Mouse (Mus musculus): ENCODE measurements at regions not wholly inside any gene's neighbourhood (a gene's known extent, or its start where the extent isn't known, plus 50 kb on each side); places are given as distances from the start of the nearest gene placed in this dataset.

DNA sequence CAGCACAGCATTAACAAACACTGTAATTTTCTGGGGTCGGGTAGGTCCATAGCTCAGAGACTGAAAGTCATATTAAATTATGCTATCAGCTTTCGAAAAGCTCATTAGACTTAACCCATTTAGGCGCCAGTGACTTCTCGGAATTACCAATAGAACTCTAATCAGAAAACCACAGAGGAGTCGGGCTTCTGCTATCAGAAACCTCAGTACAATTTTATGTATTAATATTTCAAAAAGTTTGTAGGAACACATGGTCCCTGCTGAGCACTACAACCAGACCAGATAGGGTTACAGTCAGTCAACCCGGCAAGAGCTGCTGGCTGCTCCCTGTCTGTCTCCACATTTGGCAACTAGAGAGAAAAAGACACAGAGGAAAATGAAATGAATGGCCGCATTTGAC, 647.3 kb upstream of the Pabpc4l start:
- no peak for TF ChIP-seq GATA4 (IDR thresholded peaks at IDR 0.05; ENCODE audit: insufficient replicate concordance, low read length)

DNA sequence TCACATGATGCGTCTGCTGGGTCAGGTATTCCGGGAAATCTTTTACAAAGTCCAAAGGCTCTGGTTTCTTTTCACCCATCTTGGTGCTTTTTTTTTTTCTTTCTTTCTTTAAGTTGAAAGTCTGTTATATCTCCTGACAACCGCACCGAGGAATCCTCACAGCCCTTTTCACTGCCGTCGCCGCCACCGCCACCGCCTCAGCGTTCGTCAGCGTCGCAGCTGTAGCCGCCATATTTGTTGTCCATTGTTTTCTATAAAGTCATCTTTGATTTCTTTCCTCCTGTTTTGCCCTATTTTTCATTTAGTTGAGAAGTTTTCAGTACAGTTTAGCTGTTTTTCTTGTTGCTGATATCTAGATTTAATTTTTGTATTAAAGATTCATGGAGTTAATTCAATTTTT, 603.5 kb upstream of the Pabpc4l start:
- TF ChIP-seq GATA4 (IDR thresholded peaks at IDR 0.05; ENCODE audit: insufficient replicate concordance, low read length) = no peak

DNA sequence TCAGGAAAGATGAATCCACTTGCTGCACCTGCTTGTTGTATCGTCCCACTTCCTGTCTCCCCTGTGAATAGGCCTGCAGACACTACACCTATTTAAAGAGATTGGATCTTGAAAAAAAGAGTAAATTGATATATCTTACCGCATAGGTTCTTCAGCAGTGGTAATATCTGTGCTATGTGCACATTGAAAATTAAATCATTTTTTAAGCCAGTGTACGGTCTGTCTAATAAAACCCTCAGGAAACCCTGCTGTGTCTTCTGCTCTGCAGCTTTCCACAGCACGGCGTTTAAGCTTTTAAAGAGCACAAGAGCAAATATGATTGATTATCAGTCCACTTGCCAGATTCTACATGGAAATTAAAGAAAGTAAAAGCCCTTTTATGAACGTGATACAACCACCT, 577.7 kb upstream of the Pabpc4l start:
- TF ChIP-seq GATA4 (IDR thresholded peaks at IDR 0.05; ENCODE audit: insufficient replicate concordance, low read length) = no peak

DNA sequence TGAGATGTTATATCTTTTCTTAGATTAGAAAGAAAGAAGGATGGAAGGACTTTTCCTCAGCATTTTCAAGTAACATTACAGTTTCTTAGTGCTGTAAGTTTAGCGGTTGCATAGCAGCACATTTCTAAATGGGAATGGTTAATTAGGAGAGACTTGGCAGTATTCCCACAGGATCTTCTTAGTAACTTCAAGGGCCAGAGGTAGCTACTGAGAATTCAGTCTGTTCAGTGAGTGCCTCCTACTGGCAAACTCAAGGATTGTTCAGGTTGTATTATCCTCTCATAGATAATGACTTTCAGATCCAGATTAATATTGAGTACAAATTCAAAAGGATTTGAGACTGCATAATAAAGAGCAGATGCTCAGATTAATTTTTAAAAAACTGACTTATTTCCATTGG, 571.3 kb upstream of the Pabpc4l start:
- no peak for TF ChIP-seq GATA4 (IDR thresholded peaks at IDR 0.05; ENCODE audit: insufficient replicate concordance, low read length)

DNA sequence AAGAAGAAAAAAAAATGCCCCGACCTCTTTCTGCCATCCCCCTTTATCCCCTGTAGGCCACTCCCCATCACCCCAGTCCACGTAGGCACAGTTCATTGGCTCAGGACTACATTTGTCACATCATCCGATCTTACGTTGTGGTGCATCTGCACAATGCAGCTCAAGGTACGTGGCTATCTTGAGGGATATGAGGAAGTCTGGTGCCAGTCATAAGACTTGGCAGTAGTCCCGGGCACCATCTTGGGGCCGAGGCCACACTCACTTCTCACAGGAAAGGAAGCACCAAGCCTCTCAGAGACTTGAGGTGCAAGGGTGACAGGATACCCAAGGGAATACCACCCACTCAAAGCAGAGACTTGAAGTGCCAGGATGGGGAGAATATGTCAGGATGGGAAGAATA, 570.5 kb upstream of the Pabpc4l start:
- no peak for TF ChIP-seq GATA4 (IDR thresholded peaks at IDR 0.05; ENCODE audit: insufficient replicate concordance, low read length)

DNA sequence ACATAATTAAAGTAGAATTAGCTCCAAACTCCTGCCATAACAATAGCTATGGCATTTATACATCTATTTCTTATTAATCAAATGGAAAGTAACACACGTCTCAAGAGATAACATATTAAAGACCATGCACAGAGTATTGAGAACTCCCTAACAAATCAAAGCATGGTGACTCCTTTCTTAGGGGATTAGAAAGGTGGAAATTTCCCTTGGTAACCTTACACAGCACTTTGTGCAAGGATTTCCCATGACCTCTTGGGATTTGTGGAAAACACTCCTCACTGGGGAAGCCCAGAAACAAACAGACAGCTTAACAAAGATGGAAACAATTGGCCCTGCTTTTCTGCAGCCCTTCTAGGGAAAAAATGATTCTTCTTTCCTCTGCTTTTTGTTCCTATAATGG, 562.4 kb upstream of the Pabpc4l start:
- no peak for TF ChIP-seq GATA4 (IDR thresholded peaks at IDR 0.05; ENCODE audit: insufficient replicate concordance, low read length)

DNA sequence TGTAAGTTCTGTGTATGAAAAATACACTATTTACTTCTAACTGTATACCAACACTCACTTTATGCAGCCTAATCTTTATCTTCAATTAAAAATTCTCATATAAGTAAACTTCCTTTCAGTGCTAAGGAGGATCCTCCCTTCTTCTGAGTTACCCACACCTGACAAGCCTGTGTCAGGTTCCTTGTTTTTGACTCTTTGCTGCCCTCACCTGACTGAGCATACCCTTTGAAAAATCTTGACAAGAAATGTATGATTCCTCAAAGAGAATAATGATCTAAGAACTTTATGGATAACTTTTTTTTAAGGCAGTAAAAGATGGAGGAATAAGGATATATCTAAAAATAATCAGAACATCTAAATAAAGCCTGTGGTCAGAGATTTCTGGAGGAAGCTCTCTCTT, 550.9 kb upstream of the Pabpc4l start:
- no peak for TF ChIP-seq GATA4 (IDR thresholded peaks at IDR 0.05; ENCODE audit: insufficient replicate concordance, low read length)

DNA sequence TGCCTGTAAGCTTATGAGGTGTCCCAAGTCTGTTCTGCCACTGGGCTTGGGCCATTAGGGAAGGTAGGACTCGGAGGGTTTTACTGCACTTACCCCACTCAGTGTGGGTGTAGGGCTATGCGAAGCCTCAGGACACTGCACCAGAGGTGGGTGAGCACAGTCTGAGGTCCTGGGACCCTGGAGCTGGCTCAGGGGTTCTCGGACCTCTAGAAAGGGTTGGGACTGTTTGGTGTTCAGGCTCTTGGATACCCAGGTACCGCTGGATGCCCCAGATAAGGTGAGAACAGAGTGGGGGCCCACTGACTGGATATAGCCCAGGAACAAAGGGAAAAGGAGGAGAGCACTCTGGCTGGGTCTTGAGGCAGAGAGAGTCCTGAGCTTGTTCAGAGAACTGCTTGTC, 522.7 kb upstream of the Pabpc4l start:
- no peak for TF ChIP-seq GATA4 (IDR thresholded peaks at IDR 0.05; ENCODE audit: insufficient replicate concordance, low read length)

DNA sequence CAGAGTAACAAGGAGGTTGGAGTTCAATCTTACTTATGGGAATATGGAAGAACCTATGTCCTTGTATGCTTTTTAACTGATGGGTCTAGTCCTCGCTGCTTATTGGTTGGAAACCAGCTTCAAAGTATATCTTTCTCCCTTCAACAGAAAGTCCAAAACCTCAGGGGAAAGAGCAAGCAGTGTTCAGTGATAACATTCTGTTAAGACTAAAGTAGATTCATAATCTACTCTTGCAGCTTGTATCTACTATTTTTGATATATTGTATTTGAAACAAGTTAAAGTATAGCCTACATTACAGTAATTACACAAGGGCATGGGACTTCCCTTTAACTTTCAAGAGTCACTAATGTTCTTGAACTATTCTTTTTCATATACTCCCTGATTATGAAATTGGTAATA, 522.0 kb upstream of the Pabpc4l start:
- no peak for TF ChIP-seq GATA4 (IDR thresholded peaks at IDR 0.05; ENCODE audit: insufficient replicate concordance, low read length)

DNA sequence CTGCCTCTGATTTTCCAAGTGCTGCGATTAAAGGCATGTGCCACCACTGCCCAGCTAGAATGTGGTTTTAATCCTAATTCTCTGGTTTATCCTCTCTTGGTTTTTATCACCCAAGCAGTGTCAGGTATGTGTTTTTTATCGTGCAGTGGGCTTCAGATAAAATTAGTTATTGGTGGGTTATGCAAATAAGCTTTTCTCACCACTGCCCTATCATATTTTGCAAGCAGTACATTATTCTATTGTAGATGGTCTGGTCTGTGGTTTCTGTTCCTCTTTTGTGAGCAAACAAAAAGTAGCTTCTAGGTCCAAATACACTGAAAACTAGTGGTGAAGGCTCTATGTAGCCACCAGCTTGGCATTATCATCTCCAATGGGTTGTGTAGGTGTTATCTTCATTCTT, 503.4 kb upstream of the Pabpc4l start:
- no peak for TF ChIP-seq GATA4 (IDR thresholded peaks at IDR 0.05; ENCODE audit: insufficient replicate concordance, low read length)

DNA sequence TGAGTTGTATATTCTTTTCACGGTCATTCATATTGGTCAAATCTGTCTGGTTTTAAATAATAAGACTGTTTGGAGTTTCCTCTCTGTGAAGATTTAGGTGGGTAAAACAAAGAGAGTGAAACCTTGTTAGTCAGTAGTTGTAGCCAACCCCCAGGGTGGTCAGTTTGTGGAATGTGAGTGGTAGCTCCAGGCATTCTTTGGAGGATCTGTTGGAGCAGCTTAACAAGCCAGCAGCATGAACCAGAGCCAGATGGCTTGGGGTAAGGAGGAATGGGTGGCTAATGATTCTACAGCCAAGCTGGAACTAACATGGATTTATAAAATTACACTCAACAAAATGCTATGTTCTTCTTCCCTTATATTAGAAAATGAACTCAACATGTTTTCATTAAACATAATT, 489.7 kb upstream of the Pabpc4l start:
- TF ChIP-seq GATA4 (IDR thresholded peaks at IDR 0.05; ENCODE audit: insufficient replicate concordance, low read length) = no peak

DNA sequence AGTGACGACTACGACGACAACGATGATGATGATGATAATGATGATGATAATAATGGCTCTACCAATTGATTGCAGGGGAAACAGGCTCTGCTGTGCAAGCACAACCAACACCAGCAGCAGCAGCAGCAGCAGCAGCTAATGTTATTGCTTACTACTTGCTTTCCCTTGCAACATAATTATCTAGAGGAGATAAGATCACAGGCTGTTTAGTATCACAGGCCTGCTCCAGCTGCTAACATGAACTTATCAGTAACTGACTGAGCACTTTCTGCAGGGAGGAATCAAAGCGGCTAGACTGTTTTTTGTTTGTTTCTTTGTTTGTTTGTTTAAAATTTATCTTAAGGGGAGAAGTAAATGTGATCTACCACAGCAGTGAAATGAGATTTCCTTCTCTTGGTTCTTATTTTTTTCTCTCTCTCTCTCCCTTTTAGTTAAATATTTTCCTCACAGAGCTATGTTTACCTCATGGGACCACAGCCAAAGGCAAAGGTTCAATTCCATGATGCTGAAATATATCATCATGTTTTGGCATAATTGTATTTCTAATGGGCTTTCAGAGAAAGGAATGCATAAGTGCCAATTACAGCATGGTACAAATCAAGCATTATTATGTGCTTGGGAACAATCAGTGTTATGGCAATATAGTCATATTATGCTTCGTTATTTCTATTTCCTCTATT, 443.2 kb upstream of the Pabpc4l start:
- TF ChIP-seq GATA4 (IDR thresholded peaks at IDR 0.05; ENCODE audit: insufficient replicate concordance, low read length) = peak; percentile 85

DNA sequence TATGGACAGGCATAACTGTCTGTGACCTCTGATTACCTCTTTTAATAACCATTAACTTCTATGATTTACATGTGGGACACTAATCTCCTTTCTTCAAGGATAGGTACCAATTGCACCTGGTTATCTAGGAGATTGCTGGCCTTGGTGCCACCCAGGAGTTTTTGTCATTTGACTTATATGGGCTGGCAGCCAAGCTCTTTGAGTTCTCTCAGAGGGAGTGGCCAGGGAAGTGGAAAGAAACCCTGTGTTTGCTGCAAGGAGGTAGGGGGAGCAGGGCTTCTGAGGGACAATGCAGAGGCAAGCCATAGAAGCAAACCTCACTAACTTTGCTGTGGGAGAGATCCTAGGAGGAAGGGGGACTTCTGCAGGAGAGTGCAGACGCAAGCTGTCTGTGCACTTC, 427.8 kb upstream of the Pabpc4l start:
- TF ChIP-seq GATA4 (IDR thresholded peaks at IDR 0.05; ENCODE audit: insufficient replicate concordance, low read length) = no peak

DNA sequence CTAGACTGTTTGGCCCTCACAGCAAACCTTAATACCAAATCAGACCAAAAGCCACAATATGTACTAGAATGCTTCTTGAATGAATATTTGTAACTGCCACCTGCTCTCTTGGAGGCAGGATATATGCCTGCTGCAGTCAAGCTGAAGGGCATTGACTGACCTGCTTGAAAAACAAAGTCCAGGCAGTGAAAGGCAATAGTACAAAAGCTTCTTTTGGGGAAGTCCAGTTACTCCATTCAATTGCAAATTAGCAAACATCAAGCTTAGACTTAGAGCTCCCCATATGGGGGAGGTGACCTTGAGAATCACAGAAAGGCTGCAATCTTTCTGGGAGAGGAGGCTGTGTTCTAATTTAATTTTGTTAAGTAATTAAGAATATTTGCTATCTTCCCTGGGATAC, 422.9 kb upstream of the Pabpc4l start:
- TF ChIP-seq GATA4 (IDR thresholded peaks at IDR 0.05; ENCODE audit: insufficient replicate concordance, low read length) = no peak

DNA sequence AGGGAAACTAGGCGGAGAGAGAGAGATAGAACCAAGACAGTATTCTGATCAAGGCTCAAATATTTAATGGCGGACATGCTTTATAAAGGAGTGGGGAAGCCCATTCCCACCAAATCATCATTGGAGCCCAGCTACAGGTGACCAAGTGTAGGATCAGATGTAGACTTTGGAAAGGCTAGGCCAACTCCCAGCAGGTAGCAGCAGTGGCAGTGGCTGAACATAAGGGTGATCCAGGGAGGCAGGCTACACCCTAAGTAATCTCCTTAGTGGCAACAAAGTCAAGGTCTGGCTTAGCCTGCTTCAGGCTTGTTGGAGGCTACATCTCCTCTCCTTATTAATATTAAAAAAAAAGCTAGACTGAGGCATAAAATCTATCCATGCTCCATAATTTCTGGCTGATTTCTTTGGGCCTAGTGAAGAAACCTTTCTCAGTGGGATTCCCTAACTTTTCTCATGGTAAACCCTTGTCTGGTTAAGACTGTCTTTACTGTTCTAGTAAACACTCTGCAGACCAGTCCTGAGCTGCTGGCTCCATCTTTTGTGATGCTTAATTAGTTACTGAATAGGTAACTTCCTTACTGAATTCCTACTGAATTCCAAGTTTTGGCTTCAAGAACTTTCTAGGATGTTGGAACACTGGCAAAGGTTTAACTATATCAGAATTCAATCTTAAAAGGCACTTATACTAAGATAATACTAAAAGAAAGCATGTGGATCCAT, 421.7 kb upstream of the Pabpc4l start:
- TF ChIP-seq GATA4 (IDR thresholded peaks at IDR 0.05; ENCODE audit: insufficient replicate concordance, low read length) = no peak

DNA sequence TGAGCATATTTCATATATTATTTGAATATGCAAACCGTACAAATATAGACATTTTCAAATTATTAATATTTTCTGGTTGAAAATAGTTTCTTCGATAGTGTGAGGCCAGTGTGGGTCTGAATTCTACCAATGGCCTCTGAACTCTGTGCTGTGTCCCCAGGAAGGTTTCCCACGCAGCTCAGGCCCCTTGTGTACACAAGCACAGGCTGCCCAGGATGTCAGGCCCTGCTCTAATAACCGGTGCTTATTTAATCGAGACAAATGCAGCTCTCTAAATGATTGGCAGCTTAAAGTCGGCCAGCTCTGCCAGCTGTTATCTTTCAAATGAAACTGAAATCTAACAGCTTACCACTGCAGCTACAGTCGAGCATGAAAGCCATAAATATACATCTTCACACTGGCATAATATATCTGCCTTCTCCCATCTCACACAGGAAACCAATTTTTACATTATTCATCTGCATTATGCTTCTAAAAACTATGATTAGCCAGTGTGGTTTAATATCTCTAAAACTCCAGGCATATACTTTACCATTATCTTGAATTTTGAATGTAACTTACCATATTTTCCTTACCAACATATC, 400.5 kb upstream of the Pabpc4l start:
- TF ChIP-seq GATA4 (IDR thresholded peaks at IDR 0.05; ENCODE audit: insufficient replicate concordance, low read length) = no peak

Data from liver, adult (tissue).